Mouse (Mus musculus): ENCODE results near the gene Hagh.

Gene Hagh

DNA sequence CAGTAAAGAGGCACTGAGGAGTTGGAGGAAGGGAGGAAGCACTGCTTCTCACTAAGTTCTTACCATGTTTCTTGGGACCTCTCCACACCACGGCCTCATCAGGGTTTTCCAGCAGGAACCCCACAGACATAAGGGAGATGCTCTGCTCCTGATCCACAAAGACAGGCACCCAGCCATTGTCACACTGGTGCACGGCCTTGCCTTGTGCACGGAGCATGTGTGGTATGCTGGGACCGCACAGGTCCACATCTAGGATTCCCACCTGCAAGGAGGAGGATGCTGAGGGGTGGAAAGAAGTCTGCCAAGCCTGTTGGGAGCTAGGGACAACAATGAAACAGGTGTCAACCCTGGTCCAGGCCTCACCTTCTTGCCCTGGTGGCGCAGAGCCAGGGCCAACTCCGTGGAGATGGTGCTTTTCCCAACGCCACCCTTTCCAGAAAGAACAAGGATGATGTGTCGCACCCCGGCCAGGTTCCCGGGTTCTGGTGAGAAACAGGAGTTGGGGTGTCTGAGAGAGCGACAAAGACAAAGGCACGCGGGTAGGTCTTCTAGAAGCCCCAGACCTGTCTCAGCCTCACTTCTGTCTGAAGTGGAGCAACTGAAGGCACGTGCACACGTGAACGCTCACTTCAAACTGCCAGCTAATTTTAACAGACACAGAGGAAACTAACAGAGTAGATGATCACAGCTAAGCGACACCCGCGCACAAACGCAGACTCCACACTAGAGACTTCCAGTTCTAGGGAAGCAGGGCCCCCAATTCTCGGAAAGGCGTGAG is 45.6 kb downstream of the Hagh start:
- no peak for DNase-seq (ENCODE audit: extremely low read depth, insufficient read length, low spot score)

DNA sequence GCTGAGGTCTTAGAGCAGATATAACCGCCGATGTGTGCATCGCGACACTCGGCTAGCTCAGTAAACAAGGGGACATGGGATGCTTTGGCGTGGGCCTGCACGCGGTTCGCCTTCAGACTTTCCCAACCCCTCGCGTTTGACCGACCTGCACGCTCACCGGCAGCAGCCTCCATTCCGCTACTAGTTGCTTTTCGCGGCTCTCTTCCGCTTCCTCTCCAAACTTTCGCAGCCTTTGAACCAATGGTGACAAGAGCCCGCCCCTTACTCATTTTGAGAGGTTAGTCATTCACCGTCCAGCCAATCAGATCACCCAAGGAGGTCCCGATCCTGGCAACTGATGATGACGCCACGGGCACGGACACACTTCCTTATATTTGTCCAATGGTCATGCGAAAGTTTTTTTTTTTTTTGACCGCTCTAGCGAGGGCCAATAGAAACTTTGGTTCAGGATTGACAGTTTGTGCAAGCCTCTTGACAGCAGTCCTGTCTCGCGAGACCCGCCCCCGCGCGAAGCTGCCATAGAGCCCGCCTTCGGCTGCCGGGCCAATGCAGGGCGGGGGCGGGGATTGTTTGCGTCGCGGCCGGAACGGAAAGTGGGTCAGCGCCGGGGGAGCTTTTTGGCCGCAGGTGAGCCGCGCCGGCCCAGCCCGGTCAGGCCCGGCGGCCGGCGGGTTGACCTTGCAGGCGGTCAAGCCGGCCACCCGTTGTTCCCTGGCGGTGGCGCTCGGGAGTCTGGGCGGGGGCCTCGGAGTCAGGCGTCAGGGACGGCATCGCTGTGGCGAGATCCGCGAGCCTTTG is 46.4 kb downstream of the Hagh start, which contains the start of the genes Nubp2 and Spsb3:
Gene Nubp2, minus strand, starts transcription at position 216 of the 798 bp plus-strand sequence.
Gene Spsb3, plus strand, starts transcription at position 510 of the 798 bp plus-strand sequence.
- peak; percentile 96 for DNase-seq (ENCODE audit: extremely low read depth, insufficient read length, low spot score)

GRCm38 (mm10) chr17:24886932-24887271 is 47.0 kb downstream of the Hagh start:
- DNase-seq (ENCODE audit: extremely low read depth, insufficient read length, low spot score), result no peak

DNA sequence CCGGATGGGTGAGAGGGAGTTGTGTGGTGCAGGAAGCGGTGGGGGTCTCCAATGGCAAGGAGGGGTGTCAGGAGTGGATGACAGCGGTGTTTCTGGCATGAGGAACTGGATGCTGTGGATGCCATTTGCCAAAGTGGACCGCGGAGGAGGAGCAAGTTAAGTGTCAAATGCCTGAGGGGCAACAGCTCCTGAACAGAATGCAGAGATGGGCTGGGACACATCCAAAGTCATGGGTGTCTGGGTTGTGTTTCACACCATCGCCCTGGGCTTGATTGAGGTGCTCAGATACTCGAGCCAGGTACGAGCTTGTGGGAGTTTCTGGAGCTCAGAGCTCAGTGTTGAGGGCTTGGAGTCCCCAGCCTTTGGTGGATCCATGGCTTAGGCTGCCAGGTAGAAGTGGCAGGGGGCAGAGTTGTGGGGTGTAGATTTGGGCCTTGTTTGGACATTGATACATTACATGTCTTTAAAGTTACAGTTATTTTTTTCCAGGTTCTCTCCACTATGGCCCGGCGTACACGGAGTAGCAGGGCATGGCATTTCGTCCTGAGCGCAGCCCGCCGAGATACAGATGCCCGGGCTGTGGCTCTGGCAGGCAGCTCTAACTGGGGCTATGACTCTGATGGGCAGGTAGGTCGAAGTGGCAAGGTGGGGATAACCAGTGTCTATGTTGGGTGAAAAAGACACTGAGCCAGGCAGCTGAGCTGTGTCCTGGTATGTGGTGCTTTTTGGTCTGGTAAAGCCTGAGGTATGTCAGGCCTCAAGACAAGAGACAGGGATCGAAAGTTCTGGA is 47.5 kb downstream of the Hagh start:
- no peak for DNase-seq (ENCODE audit: extremely low read depth, insufficient read length, low spot score)

- DNase-seq (ENCODE audit: extremely low read depth, insufficient read length, low spot score), result no peak
Measured at GRCm38 (mm10) chr17:24888862-24889261, 48.9 kb downstream of the Hagh start.

GRCm38 (mm10) chr17:24890151-24891092 is 50.5 kb downstream of the Hagh start:
- DNase-seq (ENCODE audit: extremely low read depth, insufficient read length, low spot score), result no peak

- no peak for DNase-seq (ENCODE audit: extremely low read depth, insufficient read length, low spot score)
Measured at GRCm38 (mm10) chr17:24891321-24891720, 51.4 kb downstream of the Hagh start.

DNA sequence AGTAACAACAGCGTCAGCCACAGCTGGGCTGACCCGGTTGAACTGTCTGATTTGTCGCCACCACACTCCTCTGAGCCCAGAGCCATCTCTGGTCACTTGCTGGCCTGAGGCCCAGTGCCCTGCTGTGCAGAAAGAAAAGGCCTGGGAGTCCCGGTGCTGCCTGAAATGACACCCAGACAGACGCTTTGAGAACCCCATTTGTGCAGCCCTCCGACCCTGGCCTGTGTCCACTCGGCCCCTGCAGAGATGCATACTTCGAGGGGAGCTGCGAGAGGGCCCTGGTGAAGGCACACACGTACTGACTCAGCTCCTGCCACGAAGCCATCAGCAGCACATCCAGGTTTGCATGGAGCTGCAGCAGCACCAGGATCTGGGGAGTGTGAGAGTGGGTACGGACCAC is 52.8 kb downstream of the Hagh start:
- no peak for DNase-seq (ENCODE audit: extremely low read depth, insufficient read length, low spot score)

DNA sequence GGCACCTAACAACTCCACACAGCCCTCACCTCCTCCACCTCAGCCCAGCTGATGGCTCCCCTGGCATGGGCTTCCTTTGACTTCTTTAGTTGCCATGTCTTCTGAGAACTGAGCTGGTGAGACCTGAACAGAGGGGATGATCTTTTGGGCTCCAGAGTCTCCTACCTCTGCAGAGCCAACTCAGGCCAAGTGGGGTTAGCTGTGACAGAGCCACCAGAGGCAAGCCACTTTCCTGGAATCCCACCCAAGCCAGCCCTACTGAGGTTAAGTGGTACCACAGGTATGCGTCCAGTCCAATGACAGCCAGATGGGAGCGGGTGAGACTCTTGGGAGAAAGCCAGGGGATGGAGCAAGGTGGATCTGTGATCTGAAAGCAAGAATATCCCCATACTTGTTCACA is 53.3 kb downstream of the Hagh start:
- no peak for DNase-seq (ENCODE audit: extremely low read depth, insufficient read length, low spot score)

GRCm38 (mm10) chr17:24894061-24894994 is 54.4 kb downstream of the Hagh start:
- DNase-seq (ENCODE audit: extremely low read depth, insufficient read length, low spot score), result no peak

GRCm38 (mm10) chr17:24894995-24895547 is 55.1 kb downstream of the Hagh start, which contains the start of the genes Eme2 and Mrps34:
Gene Eme2, minus strand, starts transcription at chr17:24895087.
Gene Mrps34, plus strand, starts transcription at chr17:24895116.
- DNase-seq (ENCODE audit: extremely low read depth, insufficient read length, low spot score), result peak; percentile 89

DNA sequence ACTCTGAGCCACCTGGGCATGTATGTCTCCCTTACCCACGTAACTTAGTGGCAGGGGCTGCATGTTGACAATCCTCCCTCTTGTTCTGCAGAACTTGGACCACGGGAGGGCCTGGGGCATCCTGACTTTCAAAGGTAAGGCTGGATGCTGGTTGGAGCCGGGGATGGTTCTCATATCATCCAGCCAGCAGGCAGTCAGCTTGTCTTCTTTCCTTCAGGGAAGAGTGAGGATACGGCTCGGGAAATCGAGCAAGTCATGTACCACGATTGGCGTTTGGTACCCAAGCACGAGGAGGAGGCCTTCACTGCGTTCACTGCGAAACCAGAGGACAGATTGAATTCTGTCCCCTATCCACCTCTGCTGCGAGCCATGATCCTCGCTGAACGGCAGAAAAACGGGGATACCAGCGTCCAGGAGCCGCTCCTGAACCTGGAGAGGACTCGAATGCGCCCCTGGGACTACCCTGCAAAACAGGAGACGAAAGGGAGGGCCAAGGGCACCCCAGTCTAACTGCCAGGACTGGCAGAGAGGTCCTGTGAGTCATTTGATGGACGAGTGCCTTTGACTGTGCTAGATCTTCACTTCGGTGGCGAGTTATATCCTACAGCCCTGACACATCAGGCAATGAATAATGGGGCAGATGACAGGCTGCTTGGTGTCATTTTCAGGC is 55.8 kb downstream of the Hagh start:
- DNase-seq (ENCODE audit: extremely low read depth, insufficient read length, low spot score), result peak; percentile 62

GRCm38 (mm10) chr17:24896241-24896992 is 56.5 kb downstream of the Hagh start, which contains the start of gene Nme3:
Gene Nme3, plus strand, starts transcription at chr17:24896500.
- peak; percentile 72 for DNase-seq (ENCODE audit: extremely low read depth, insufficient read length, low spot score)

DNA sequence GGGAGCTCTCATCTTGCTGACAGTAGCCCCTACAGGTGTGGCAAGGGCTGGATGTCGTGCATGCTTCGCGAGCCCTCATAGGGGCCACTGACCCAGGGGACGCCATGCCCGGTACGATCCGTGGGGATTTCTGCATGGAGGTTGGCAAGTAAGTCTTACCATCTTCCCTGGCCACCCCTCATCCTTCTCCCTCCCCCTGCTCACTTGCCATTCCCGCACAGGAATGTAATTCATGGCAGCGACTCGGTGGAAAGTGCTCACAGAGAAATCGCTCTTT is 57.0 kb downstream of the Hagh start:
- no peak for DNase-seq (ENCODE audit: extremely low read depth, insufficient read length, low spot score)

DNA sequence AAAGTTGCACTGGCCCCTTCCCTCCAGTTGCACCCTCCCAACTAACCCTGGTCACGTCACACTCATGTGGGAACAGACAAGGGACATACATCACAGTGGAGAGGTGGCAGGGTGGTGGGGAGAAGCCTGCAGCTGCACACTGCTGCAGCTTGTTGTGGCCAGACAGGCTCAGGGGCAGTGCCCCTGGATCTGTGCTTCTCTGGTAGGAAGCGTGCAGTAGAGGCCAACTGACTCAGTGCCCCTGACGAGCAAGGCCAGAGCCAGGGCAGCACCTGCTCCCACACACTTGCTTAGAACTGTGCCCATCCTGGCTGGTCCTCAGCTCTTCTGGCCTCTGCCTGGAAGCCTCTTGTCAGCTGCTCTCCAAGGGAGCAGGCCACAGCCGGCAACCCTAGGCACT is 57.7 kb downstream of the Hagh start:
- DNase-seq (ENCODE audit: extremely low read depth, insufficient read length, low spot score), result no peak

DNA sequence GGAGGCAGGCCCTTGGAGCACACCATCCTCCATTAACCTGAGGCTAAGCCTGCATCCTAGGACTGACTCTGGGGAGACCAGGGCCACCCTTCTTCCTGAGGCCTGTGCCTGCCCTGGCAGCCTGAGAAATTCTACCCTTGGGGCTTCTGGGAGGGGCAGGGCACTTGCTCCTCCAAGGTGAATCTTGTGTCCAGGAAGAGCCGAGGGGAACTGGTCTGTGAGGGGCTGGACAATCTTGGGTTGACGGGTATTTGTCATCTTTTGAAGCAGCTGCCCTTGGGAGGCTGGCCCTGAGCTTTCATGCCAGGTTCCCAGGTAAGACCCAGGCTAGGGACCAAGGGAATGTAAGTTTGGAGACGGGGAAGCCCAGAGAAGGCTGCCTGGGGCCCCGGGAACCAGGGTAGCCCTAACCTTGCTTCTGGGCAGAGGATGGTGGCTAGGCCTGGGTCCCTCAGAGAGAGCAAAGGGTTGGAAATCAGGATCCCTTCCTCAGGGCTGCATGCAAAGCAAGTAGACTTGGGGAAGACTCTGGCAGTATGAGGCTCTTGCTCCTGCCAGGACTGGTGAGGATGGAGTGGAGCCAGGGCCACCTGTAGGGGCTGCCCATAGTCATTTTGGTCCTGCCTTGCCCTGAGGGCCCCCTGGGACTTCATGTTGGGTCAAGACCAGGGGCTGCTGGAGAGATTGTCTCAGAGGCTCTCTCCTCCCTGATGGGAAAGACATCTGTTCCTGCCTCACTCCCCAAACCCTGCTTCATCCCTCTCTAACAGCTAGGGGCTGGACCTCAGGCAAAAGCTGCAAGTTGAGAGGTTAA is 58.3 kb downstream of the Hagh start:
- no peak for DNase-seq (ENCODE audit: extremely low read depth, insufficient read length, low spot score)

- no peak for DNase-seq (ENCODE audit: extremely low read depth, insufficient read length, low spot score)
Measured at GRCm38 (mm10) chr17:24899153-24899552, 59.2 kb downstream of the Hagh start.

All from 3134 (cell line).